Mouse (Mus musculus): ENCODE results near the gene Zfp39. TPM values are rescaled to one million over a fixed set of nuclear protein-coding genes. Genes with fewer than 3 reads are reported as not detected.

Zfp39 gene
- 1 to 10 TPM; 8.8 to 8.9 TPM for total RNA-seq (2021)
- long read RNA-seq, experiment 1, transcript Zfp39-201 (5 exons, 3,890 nt), result major isoform, 9 of 10 reads
- long read RNA-seq, experiment 1, partial matches to known transcripts, result 0 of 10 reads
- long read RNA-seq, experiment 1, other reads (novel, unspliced or antisense), result 1 of 10 reads
- long read RNA-seq, experiment 2, transcript Zfp39-201 (5 exons, 3,890 nt), result major isoform, 12 of 13 reads
- long read RNA-seq, experiment 2, partial matches to known transcripts, result 0 of 13 reads
- long read RNA-seq, experiment 2, other reads (novel, unspliced or antisense), result 1 of 13 reads

DNA sequence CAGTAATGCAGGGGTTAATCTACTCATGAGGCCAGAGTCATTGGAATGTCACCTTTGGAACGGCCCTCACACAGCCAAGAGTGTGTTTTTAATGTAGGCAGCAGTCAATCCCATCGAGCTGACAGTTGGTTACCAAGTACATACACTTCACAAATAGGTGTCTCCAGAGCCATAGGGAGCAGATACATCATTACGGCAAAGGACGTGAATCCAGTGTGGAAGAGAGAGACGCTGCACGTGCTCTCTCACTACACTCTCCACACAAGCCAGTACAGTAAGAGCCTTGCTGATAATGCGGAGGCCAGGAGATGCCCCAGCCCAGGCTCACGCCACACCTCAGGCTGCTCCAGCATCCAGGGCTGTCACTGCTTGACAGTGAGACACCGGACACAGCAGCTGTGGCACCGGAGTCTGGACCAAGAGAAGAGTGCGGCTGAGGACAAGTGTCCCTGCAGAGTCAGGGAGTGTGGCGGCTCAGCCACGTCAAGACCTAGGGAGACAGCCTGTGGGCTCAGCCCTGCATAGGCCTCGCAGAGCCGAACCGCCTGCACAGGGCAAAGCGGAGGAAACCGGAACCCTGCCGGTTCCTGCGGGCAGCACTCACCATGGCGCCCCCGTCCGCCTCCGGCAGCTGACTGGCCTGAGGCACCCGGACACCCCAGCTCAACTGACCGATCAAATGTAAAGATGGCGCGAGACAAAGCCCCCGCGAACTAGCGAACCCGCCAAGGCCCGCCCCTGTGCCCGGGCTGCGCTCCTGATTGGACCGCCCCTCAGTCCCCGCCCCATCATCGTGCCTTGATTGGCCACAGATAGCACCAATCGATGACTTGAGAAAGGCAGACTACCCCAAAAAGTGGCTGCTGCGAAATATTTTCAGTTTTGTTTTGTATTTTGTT, at the start of gene Zfp39:
Zfp39 (minus strand) TSS at position 715 of the 899 bp plus-strand sequence.
- peak; percentile 96 for DNase-seq (ENCODE audit: low spot score in 2 of 2)

DNA sequence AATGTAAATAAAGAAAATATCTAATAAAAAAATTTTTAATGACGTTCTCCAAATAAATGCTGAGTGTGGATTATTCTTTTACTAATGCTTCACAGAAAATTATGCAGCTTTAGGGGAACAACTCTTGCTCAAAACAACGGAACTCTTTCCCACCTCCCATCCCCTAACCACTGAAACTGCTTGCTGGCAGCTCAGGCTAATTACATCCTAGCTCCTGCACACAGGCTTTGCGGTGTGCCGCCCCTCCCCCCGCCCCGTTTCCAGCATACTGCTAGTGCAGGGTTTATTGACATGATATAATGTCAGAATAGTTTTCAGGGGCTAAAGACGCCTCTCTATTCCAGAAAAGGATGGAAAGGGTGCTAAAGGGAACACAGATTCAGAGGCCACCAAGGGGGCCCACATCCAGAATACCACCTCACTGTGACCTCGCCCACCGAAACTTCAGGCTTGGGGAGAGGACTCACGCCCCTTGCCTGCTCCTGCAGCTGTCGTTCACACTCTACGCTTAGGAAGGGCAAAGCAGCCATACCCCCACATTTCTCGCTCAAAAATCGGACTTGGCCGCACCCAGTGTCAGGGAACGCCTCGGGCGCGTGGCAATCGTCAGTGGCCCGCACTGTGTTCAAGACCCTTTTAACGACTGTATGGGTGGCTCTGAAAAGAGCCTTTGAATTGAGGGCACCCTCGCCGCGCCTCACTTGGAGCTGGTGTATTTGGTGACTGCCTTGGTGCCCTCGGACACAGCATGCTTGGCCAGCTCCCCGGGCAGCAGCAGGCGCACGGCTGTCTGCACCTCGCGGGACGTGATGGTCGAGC, 49.5 kb upstream of the Zfp39 start:
- DNase-seq (ENCODE audit: low spot score in 2 of 2), result peak in 1 of 2 experiments; percentile 52

DNA sequence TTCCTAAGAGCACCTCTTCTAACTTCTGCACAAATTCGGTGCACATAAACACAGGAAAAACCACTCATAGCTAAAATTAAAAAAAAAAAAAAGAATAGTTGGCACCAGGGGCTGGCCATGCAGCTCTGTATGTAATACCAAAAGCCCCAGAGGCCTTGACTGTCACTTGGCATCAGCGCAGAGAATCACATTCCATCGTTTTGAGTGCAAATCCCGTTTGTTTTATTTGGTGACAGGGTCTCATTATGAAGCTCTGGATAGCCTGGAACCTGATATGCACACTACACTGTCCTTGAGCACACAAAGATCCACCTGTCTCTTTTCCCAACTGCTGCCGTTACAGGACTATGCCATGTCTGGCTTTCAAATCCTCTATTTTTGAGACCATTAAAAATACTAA, 47.2 kb upstream of the Zfp39 start:
- no peak for DNase-seq (ENCODE audit: low spot score in 2 of 2)

DNA sequence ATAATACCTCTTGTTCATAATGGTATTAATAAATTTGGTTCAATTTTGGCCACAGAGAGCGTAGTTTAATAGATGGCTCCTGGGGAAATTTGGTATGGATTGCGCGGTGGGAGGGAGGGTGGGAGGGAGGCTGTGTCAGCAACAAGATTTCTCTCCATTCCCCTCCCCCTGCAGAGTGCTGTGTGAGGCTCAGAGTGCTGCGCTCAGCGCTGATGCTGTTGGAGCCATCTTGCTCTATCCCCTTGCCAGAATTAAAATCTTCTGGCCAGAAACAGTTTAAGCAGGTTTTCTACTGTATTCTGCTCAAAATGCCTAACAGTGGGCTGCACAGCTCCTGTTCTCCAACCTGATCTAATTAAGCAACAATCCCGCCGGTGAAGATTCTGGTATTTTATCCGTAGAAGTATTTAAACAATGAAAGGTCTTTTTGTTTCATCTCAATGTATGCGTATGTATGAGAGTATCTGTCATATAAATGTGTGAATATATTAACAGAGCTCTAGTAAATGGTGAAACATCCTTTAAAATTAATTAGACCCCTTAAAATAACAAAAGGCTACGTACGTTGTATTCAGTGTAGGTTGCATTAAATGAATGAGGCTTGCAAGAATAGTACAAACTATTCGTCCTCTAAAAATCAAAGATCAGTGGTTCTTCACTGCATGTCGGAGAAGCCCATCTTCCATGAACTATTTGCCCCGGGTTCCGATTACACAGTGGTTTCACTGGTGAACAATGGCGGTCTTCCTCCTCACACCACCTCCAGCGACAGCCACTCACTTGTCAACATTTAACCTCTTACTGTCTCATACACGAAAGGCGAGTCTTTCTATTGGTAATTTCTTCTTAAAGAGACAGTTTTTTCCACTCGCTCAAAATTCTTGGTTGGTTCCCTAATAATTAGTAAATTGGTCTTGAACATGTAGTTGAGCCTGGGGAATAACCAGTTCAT, 45.7 kb upstream of the Zfp39 start:
- DNase-seq (ENCODE audit: low spot score in 2 of 2), result peak; percentile 55 to 81

DNA sequence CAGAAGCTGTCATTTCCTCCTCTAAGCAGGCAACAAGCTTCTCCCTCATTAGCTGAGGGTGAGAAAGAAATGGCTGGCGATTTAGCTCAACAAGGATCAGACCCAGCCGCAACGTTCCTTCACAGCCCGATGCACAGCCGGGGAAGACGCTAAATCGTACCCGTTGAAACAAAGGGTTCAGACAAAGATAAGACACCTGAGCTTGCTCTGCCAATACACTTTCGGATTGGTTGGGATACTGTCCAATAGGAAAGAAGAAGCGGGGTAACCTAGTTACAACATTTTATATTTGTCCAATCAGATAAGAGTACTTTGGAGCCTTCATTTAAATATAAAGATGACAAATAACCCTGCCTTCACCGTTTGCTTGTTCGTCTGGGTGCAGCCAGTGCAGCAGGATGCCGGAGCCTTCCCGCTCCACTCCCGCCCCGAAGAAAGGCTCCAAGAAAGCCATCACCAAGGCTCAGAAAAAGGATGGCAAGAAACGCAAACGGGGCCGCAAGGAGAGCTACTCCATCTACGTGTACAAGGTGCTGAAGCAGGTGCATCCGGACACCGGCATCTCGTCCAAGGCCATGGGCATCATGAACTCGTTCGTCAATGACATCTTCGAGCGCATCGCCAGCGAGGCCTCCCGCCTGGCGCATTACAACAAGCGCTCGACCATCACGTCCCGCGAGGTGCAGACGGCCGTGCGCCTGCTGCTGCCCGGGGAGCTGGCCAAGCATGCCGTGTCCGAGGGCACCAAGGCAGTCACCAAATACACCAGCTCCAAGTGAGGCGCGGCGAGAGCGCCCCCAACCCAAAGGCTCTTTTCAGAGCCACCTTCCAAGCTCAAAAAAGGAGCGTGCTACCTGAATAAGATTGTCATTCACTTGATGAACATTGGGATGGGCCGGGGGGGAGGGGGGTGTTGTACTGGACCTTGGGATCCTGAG, 44.8 kb upstream of the Zfp39 start, which contains the start of gene Hist3h2ba:
Hist3h2ba (plus strand) TSS at position 379 of the 938 bp plus-strand sequence.
- DNase-seq (ENCODE audit: low spot score in 2 of 2), result peak; percentile 76 to 94

DNA sequence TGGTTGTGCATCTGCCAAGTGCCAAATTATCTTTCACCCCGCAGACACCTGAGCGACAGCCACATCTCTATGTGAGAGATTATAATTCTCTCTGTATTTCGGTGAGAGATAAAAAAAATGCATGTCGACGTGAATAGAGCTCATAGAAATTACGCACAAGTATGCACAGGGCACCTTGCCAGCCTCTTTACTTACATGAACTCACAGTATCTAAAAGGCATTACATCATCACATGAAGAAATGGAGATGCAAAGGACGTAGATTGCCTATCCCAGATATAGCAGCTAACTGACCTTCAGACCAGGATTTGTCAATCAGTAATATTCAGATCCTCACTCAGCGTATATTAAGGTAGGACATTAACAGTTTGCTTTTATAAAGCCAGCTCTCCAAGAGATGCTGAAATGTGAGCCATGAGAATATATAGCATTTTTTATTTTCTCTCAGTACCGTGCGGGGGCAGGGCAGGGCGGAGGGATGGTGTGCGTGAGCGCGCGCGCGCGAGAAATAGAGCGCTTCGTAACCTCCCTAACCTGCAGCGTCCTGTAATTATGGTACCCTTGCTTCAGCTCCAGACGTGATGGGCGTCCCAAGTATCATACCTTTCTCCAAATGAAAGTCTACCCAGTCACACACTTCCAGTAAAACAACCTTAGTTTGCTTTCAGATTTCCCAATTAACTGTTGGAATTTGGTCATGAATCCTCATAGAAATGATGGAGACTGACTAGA, 43.9 kb upstream of the Zfp39 start:
- peak; percentile 50 to 66 for DNase-seq (ENCODE audit: low spot score in 2 of 2)

DNA sequence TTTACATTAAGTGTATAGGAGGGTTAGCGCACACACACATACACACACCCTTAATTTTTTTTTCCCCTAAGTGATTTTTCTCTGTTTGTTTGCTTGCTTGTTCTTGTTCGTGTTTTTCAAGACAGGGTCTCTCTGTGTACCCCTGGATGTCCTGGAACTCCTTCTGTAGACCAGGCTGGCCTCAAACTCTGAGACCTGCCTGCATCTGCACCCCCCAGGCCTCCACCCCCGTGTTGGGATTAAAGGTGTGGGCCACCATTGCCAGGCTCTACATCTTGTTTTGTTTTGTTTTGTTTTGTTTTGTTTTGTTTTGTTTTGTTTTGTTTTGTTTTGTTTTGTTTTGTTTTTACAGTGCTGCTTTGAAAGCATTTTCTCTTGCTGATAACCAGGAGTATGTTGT, 43.3 kb upstream of the Zfp39 start:
- DNase-seq (ENCODE audit: low spot score in 2 of 2), result no peak

DNA sequence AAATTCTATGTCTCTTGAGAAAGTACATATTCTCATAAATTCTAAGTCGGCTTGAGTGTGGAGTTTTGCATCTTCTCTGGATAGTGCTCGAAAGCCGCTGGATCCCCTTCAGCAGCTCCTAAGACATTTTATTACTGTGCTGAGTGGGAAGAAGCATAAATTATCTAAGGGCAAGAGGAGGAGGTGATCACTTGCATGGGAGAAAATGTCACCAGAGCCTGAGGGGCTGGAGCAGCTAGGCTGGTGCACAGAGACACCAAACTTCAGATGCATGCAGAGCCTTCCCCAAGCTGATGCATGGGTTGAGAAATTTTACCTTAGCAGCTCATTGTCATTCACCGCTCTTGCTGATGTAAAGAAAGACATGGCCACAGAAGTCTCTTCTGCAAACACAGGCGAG, 40.1 kb upstream of the Zfp39 start:
- no peak for DNase-seq (ENCODE audit: low spot score in 2 of 2)

DNA sequence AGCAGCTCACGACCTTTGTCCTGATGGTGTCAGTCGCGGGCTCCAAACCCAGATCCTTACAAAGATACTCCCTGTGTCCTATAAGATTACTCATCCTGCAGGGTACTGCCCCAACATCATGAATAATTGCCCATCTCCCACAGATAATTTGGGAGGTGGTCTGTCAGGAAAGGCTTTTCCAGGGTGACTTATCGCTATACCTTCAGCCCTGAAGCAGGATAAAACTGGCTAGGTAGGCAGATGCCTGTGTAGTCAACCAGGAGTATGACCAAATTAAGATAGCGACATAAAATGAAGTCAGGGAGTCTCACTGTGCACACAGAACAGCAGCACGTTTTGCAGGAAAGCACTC, 35.0 kb upstream of the Zfp39 start:
- no peak for DNase-seq (ENCODE audit: low spot score in 2 of 2)

DNA sequence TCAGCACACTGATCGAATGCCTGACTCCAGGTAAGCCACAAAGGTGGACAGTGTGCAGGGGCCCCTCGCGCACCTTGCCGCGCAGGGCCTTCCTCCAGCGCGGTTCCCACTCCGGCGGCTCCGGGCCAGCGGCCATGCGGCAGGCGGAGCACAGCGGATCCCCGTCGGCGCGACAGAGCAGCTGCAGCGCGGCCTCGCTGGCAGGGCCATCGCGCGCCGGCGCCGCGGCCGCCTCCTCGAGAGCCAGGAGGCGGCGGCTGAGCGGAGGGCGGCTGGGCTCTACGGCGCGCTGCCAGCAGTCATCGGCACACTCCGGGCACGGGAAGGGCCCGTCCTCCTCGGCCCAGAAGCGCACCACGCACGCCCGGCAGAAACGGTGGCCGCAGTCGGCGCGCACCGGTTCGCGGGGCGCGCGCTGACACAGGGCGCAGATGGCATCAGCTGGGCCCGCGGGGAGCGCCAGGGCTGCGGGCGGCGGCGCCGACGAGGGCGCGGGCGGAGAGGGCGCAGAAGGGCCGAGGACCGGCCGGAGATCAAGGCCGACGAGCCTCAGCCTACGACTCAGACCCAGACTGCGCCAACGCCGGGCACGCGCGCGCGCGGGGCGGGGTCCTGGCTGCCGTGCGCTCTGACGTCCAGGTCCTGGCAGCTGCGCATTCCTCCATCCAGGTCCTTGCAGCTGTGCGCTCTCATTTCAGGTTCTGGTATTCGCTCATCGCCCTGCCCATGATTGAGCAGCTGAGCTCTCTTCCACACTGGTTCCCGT, 34.5 kb upstream of the Zfp39 start, which contains the start of gene Rnf187:
Rnf187 (minus strand) TSS at position 595 of the 766 bp plus-strand sequence.
- DNase-seq (ENCODE audit: low spot score in 2 of 2), result peak; percentile 87 to 92

DNA sequence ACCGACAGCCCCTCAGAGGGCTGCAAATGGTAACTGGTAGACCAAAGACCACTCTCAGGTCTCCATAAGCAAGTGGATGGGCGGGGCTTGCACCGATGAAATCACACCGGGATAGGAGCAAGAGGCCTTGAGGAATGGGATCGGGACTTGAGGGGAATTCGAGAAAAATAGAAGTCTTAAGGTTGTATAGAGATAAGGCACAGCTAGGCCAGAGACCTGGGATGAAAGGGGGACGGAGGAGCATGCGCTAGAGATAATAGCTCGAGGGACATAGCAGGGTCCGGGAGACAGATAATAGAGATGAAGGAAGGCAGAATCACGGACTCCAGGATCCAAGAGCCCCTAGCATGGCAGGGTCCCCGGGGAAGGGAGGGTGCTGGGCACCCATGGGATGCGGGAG, 33.9 kb upstream of the Zfp39 start:
- DNase-seq (ENCODE audit: low spot score in 2 of 2), result no peak

DNA sequence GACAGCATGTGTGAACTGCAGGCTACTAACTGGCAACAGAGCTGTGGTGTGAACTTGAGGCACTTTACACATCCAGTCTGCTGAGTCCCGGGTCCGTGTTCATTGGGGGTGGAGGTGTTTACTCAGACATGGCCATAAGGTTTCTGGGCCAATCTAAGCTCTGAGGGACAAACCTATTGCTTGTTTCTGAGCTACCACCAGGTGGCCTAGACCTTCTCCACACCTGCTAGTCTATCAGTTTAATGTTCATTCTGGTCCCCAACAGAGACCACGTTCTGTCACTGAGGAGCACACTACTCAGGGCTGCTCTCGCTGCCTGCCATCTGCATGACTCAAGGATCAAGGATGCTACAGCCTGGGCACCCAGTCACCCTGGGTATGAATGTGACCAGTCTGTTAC, 27.6 kb upstream of the Zfp39 start:
- no peak for DNase-seq (ENCODE audit: low spot score in 2 of 2)

DNA sequence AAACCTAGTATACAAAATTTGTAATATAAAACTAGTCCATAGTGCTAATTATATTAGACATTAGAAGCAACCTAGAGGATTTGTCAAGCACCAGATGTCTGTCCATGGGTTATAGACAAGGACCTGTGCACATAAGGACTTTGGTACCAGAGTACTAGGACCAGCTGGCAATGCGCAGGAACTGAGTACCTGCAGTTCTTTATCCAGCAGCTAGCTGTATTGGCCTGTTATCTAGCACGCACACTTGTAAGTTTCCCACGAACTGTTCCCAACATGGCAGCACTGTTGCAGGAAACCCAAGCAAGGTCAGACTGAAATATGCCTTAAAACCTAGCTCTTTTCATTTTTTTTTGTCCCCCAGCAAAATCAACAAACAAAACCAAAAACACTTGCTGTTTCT, 26.2 kb upstream of the Zfp39 start:
- no peak for DNase-seq (ENCODE audit: low spot score in 2 of 2)

DNA sequence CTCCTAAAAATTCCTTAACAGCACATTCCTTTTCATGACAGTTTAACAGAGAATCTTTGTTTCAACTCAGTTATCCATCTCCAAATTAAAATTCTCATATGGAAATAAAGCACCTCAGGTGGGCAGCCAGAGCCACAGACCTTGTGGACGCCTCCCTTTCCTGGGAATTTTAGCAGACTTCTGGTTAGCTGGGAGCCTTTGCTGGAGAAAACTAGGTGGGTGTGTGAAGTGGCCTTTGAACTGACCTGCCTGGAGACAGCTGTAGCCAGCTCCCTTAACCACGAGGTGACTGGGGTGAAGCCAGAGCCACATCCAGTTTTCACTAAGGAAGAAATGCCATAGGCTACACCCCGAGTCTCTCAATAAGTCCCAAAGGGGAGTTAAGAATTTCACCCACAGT, 25.6 kb upstream of the Zfp39 start:
- DNase-seq (ENCODE audit: low spot score in 2 of 2), result no peak

DNA sequence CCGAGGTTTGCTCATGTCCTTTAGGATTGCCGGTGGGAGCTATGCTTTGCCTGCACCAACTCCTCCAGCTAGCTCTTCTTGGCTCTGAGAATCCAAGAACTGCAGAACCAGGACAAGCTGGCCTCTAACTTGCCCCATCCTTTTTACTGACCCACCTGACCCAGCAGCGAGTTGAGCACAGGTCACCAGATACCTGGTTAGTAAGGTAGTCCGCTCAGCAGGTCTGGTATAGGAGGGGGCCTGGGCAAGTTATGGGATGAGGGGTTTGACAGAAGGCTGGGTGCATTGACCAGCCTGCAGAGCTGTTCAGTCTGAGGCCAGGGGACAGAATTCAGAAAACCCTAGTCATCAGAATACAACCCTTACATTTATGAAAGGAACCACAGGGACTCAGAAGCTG, 25.0 kb upstream of the Zfp39 start:
- DNase-seq (ENCODE audit: low spot score in 2 of 2), result no peak

DNA sequence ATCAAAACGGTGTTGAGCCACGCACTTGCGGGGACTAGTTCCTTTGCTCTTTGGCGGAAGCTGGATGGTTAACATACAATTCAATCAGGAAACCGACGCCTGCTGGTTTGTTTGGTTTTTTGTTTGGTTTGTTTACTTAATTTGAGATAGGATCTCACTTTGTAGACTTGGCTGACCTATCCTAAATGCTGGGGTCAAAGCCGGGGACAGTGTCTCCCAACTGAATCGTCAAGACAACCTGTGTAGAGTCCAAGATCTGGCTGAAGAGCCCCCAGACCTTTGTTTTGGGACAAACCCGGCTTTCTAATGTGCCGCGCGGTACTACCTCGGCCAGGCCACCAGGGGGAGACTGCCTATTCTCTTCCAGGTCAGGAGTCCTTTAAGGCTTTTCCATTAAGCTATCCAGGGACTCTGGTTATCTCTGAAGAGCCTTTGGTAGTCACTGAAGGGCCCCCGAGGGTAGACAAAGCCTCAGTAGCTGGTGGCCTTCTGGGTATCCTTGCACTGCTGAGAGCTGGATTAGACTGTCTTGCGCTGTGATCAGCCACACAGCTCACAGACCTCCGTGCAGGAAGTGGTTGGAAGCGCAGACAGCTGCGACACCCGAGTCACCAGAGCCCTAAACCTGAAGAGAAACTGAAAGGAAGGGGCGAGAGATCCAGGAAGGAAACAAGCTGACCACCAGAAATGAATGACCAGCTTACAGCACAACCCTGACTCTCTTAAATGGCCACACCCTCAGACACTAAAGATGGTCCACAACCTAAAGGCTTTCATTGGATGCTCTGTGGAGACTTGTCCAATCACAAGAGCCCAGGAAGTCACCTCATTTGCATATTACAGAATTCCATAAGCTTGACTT, 24.0 kb upstream of the Zfp39 start:
- DNase-seq (ENCODE audit: low spot score in 2 of 2), result peak in 1 of 2 experiments; percentile 40

DNA sequence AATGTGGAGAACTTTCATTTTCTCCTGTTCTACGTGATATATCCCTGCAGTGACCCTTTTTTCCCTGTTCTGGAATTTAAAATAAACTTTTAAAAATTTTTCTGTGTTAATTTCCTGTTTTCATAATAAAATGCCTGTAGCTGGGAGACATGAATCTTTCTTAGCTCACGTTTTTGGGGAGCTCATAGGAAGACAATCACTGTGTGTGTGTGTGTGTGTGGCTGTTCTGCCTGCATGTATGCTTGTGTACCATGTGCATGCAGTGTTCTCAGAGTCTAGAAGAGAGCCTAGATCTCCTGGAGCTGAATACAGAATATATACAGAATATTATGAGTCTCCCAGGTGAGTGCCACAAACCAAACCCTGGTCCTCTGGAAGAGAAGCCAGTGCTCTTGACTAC, 23.0 kb upstream of the Zfp39 start:
- DNase-seq (ENCODE audit: low spot score in 2 of 2), result no peak
